Mouse (Mus musculus) ES-Bruce4 (cell line): ENCODE measurements around the gene Slc37a2. TPM values are rescaled to one million over a fixed set of nuclear protein-coding genes. Genes with fewer than 3 reads are reported as not detected.

ENCODE experiments used
- H3K27ac ChIP-seq: 2 replicates; pipeline ENCODE4 v1.5.1; 2012; ENCODE audit warnings: low read length, inconsistent platforms; ENCODE audit not compliant: insufficient read depth
- H3K27me3 ChIP-seq: 2 replicates; pipeline ENCODE4 v1.6.1; 2012; ENCODE audit warnings: mild to moderate bottlenecking, low read length, inconsistent platforms; ENCODE audit not compliant: control insufficient read depth, poor library complexity, insufficient read depth, severe bottlenecking
- H3K36me3 ChIP-seq: 2 replicates; pipeline ENCODE4 v1.6.1; 2012; ENCODE audit warnings: inconsistent platforms, mild to moderate bottlenecking, low read length, moderate library complexity; ENCODE audit not compliant: control insufficient read depth, poor library complexity, insufficient read depth, severe bottlenecking
- H3K4me1 ChIP-seq: one replicate; pipeline ENCODE4 v1.8.1; 2011; ENCODE audit warnings: low read length; ENCODE audit not compliant: control insufficient read depth, insufficient read depth
- H3K4me3 ChIP-seq: 2 replicates; pipeline ENCODE4 v1.5.1; 2011; ENCODE audit warnings: low read depth, mild to moderate bottlenecking, low read length
- H3K9ac ChIP-seq: 2 replicates; pipeline ENCODE4 v1.6.1; 2012; ENCODE audit warnings: low read depth, mild to moderate bottlenecking, inconsistent platforms; ENCODE audit not compliant: poor library complexity, severe bottlenecking
- H3K9me3 ChIP-seq: replicated peaks from 2 replicates; pipeline ENCODE4 v1.6.1; 2012; ENCODE audit warnings: mild to moderate bottlenecking, low read length, inconsistent platforms; ENCODE audit not compliant: control insufficient read depth, poor library complexity, insufficient read depth, severe bottlenecking
- CTCF ChIP-seq: IDR thresholded peaks from one replicate; pipeline ENCODE4 v1.8.1; 2011; ENCODE audit warnings: low read depth, low read length
- EP300 ChIP-seq: IDR thresholded peaks from 2 replicates; pipeline ENCODE4 v1.6.1; 2011; ENCODE audit warnings: low read depth, low read length; ENCODE audit not compliant: insufficient read depth
- POLR2A ChIP-seq: IDR thresholded peaks from one replicate; pipeline ENCODE4 v1.8.1; 2011; ENCODE audit warnings: low read length; ENCODE audit not compliant: insufficient read depth
- polyA plus RNA-seq: library from polyadenylated mRNA; stranded (reverse); fragments of >200 nt; gene quantifications from 2 replicates; pipeline ENCODE4 v1.2.4, GENCODE M21; 2011; ENCODE audit warnings: low read depth; ENCODE audit not compliant: missing spikeins, insufficient read depth, insufficient read length

The Slc37a2 gene
- polyA plus RNA-seq, 1 experiment = 2.1 TPM

DNA sequence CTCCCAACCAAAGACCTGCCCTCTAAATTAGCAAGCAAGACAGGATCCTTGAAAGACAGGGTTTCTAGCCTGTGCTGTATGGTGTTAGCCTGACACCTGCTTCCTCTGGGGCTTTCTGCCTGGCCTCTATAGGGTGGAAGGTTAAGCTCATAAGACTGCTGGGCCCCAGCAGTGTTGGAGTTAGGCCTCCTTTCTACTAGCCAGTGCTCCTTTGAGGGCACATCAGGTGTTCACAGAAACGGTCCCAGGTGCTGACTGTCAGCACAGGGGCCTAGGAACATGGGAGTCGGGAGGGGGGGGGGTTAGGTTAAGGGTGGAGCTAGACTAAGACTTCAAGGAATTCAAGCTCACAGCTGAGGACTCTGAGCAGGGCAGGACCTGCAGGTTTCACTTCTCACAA, 10.1 kb downstream of the Slc37a2 start:
- H3K36me3 ChIP-seq = no peaks in the 10 kb centered on the region
- H3K9ac ChIP-seq = no peak overlapping the region
- no peak overlapping the region for H3K27ac ChIP-seq
- H3K27me3 ChIP-seq = no peaks in the 10 kb centered on the region
- H3K9me3 ChIP-seq = no peaks in the 10 kb centered on the region
- TF ChIP-seq EP300 = no peak
- no peak for TF ChIP-seq POLR2A
- TF ChIP-seq CTCF = no peak
- no peak overlapping the region for H3K4me3 ChIP-seq
- H3K4me1 ChIP-seq = peaks cover 6% of the 10 kb centered on the region

DNA sequence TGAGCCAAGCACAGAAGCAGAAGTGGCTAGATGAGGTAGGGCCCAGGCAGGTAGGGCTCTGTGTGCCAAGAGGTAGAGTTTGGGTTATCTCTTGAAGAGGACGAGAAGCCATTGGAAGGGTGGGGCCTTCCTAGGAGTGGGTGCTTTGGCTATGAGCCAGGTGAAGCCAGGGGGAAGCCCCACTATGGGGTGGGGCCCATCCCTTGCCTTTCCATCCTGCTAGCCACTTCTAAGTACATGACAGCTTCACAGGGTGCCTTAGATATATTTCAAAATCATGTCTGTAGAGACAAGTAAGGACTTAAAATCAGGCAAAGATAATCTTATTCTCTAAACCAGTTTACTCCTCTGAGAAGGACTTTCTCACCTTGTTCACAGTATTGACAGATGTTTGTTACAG, 10.9 kb downstream of the Slc37a2 start:
- H3K27me3 ChIP-seq = no peaks in the 10 kb centered on the region
- no peak for TF ChIP-seq EP300
- no peak for TF ChIP-seq POLR2A
- no peak for TF ChIP-seq CTCF
- peaks cover 6% of the 10 kb centered on the region for H3K4me1 ChIP-seq
- no peak overlapping the region for H3K9ac ChIP-seq
- H3K27ac ChIP-seq = no peak overlapping the region
- H3K4me3 ChIP-seq = no peak overlapping the region
- no peaks in the 10 kb centered on the region for H3K36me3 ChIP-seq
- H3K9me3 ChIP-seq = no peaks in the 10 kb centered on the region

DNA sequence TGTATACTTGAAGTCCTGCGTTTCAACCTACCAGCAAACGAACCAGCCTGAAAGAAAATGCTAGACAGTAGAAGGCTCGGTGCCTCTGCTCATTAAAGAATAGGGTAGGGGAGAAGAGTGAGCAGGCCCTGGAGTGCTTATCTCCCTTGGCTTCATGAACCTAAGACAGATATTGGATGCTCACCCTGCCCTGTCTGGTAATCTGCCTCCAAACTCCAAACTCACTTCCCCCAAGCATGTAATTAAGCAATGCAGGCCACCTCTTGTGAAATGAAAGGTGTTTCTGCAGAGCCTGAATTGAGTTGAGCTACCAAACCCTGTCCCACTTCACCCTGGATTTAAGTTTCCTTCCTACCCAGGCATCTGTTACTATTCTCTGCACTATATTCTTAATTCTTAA, 12.8 kb downstream of the Slc37a2 start:
- Histone ChIP-seq H3K4me3 (no peak overlapping the region), H3K4me1 (peaks cover 4% of the 10 kb centered on the region), H3K27me3 (no peaks in the 10 kb centered on the region), H3K9ac (no peak overlapping the region), H3K36me3 (no peaks in the 10 kb centered on the region), H3K27ac (no peak overlapping the region), H3K9me3 (no peaks in the 10 kb centered on the region)
- TF ChIP-seq POLR2A (no peak), CTCF (no peak), EP300 (no peak)

DNA sequence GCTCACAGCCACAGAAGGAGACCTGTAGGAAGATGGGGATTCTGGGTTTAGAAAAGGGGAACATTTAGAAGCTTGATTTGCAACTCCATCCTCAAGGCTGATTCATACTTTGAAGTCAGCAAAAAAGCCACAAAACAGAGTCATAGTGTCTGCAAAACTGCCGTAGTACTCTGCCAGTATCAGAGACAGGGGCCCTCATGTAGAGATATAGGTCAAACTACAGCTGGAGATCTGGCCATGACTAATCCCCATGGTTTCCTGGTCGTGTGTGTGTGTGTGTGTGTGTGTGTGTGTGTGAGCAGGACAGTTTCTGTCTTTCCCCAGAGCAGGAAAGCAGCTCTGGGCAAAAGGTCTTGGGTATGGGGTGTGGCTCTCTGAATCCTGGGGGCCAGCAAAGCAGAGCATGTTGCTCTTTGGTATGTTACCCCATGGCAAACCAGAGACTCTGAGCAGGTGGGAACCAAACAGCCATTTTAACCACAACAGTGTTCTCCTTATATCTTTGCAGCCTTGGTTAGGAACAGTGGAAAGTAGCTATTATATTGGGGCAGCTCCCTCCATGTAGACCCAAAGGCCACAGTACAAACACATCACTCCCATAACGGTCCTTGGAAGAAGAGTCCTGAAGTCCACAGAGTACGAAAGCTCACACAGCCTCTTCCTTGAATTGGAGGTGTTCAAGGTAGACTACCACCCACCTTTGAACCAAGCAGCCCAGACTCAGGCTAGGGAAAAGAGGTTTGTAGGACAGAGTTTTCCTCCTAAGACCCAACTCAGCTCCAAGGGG, 19.4 kb downstream of the Slc37a2 start:
- no peaks in the 10 kb centered on the region for H3K27me3 ChIP-seq
- no peaks in the 10 kb centered on the region for H3K9me3 ChIP-seq
- TF ChIP-seq EP300 (no peak), POLR2A (no peak), CTCF (no peak)

DNA sequence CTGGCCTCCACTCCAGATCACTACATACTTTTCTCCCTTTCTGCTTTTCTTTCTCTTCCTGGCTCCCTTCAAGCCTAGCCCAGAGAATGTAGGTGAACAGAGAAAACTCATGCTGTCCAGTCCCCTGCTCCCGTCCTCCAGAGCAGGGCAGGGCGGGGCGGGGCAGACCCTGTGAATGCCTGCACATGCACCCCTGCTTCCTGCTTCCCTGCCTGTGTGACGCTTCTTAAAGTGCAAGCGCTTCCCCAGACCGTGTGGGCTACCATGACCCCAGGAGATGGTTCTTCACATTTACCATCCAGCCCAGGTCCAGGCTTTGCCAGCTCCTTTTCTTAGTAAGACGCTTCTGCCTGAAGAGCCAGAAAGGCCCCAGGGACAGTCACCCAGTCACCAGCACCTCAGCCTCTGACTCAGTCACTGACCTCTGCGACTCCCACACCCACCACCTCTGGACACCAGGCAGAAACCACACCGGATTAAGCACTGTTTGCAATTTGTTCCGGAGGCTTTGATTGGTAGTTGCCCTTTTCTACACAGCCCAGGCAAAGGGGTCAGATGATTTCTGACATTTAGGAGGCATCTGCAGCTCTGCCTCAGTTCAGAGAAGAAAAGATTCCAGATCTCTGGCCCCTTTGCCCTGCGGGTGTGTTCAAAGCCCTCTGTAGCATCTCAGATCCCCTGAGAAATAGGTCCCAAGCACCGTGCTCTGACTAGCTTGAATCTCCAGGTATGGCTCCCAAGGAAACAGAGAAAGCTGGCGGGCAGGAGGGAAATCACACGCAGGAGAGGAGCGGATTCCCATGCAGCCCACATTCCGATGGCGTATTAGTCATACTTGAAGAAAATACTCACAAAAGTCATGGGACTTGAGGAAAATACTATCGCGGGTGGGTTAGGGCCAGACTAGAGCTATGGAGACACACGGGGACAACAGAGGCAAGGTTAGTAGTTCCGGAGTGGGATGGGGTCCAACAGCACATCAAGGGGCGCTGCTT, 23.0 kb downstream of the Slc37a2 start:
- Histone ChIP-seq H3K4me1 (no peaks in the 10 kb centered on the region), H3K27ac (no peak overlapping the region), H3K27me3 (no peaks in the 10 kb centered on the region), H3K36me3 (no peaks in the 10 kb centered on the region), H3K9ac (no peak overlapping the region), H3K9me3 (no peaks in the 10 kb centered on the region), H3K4me3 (no peak overlapping the region)
- TF ChIP-seq EP300 = no peak
- no peak for TF ChIP-seq CTCF
- TF ChIP-seq POLR2A = no peak

More for the DNA sequence above, 19.4 kb downstream of the Slc37a2 start:
- H3K4me1 ChIP-seq = no peaks in the 10 kb centered on the region
- no peaks in the 10 kb centered on the region for H3K36me3 ChIP-seq
- no peak overlapping the region for H3K4me3 ChIP-seq
- no peak overlapping the region for H3K9ac ChIP-seq
- no peak overlapping the region for H3K27ac ChIP-seq
